Mouse (Mus musculus): ENCODE results near the gene Tom1l2. TPM values are rescaled to one million over a fixed set of nuclear protein-coding genes. Genes with fewer than 3 reads are reported as not detected.

The Tom1l2 gene
- polyA plus RNA-seq, 1 experiment from 2014 or later: 71.4 TPM

DNA sequence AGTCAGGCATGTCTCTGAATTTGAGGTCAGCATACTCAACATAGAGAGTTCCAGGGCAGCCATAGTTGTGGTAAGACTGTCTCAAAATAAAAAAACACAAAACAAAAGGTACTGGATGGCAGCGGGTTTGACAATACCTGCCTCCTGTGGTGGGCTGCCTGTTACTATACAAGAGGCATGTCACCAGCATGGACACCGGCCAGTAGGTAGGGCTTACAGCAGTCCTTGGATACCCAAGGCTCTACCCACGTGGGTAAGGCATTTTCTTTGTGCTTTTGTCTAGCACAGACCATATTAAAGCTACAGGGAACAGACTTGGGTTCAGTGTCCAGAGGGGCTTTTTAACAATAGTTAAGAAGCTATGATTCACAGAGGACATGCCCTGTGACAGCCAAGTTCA is 97.5 kb downstream of the Tom1l2 start:
- H3K9ac ChIP-seq: no peak overlapping the region
- no peak overlapping the region for H3K4me2 ChIP-seq
- H3K27me3 ChIP-seq: no peaks in the 10 kb centered on the region
- H3K4me1 ChIP-seq (replicated peaks): peaks cover 28% of the 10 kb centered on the region
- H3K9me3 ChIP-seq: no peaks in the 10 kb centered on the region
- ATAC-seq (ENCODE audit: low FRiP score, low read depth): peak; percentile 27; the same call in 1 of the 2 replicates
- WGBS: 31% methylated on average over 3 of the region's 3 CpGs
- peaks cover 23% of the 10 kb centered on the region for H3K36me3 ChIP-seq
- 0 out of 2 replicates have a peak overlapping the region, but pooled peaks have one; percentile 50 for H3K27ac ChIP-seq (replicated peaks)
- H3K4me3 ChIP-seq: no peak overlapping the region

DNA sequence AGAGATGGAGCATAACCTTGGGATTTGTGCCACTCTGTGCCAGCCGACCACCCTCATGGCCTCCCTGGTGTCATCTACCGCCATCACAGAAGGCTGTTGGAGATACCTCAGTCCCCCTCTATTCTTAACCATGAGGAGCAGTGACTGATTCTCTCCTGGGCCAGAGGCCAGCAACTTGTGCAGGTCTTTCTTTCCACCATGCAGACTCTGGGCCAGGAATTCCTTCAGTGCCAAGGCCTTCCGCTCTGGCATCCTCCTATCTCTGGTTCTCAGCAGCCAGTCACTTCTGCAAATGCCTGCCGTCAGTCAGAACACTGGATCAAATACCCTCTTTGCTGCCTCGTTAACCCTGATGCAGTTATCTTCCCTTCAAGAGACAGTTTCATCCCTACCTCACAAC is 98.4 kb downstream of the Tom1l2 start:
- H3K4me3 ChIP-seq: no peak overlapping the region
- H3K27ac ChIP-seq (replicated peaks): peak overlapping the region; percentile 10; the same call in 1 of the 2 replicates
- H3K36me3 ChIP-seq: peaks cover 24% of the 10 kb centered on the region
- peaks cover 28% of the 10 kb centered on the region for H3K4me1 ChIP-seq (replicated peaks)
- H3K27me3 ChIP-seq: no peaks in the 10 kb centered on the region
- H3K9me3 ChIP-seq: no peaks in the 10 kb centered on the region
- no peak overlapping the region for H3K9ac ChIP-seq
- 61% methylated on average over 5 of the region's 5 CpGs for WGBS
- no peak for ATAC-seq (ENCODE audit: low FRiP score, low read depth)
- H3K4me2 ChIP-seq: no peak overlapping the region

- Histone ChIP-seq H3K27me3 (no peaks in the 10 kb centered on the region), H3K4me1 (replicated peaks) (peaks cover 34% of the 10 kb centered on the region), H3K4me2 (no peak overlapping the region), H3K36me3 (peaks cover 22% of the 10 kb centered on the region), H3K9me3 (no peaks in the 10 kb centered on the region), H3K27ac (replicated peaks) (no peak overlapping the region), H3K9ac (no peak overlapping the region), H3K4me3 (no peak overlapping the region)
- ATAC-seq (ENCODE audit: low FRiP score, low read depth): no peak
- WGBS: 94% methylated on average over 2 of the region's 2 CpGs
Measured at GRCm38 (mm10) chr11:60253546-60253945, 99.2 kb downstream of the Tom1l2 start.

- ATAC-seq (ENCODE audit: low FRiP score, low read depth): no peak
Measured at GRCm38 (mm10) chr11:60250971-60251643, 101.6 kb downstream of the Tom1l2 start.

DNA sequence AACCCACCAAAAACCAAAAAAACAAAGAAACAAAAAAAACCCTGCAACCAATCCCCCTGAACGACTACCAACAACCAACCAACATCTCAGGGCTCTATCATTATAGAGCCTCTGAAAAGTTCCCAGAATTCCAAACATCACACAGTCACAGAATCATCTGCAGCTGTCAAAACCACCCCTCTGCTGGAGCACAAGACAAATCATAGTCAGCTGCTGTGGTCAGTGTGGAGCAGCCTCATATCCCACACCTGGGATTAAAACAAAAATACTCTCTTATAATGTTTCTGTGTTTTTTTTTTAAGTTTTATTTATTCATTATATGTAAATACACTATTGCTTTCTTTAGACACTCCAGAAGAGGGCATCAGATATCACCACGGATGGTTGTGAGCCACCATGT is 102.8 kb downstream of the Tom1l2 start:
- no peak for ATAC-seq (ENCODE audit: low FRiP score, low read depth)
- Histone ChIP-seq H3K9me3 (no peaks in the 10 kb centered on the region), H3K36me3 (peaks cover 19% of the 10 kb centered on the region), H3K9ac (no peak overlapping the region), H3K4me1 (replicated peaks) (peaks cover 14% of the 10 kb centered on the region), H3K4me2 (no peak overlapping the region), H3K27me3 (no peaks in the 10 kb centered on the region), H3K4me3 (no peak overlapping the region), H3K27ac (replicated peaks) (no peak overlapping the region)
- WGBS: 87% methylated on average over 2 of the region's 2 CpGs

More at GRCm38 (mm10) chr11:60250971-60251643, 101.6 kb downstream of the Tom1l2 start:
- Histone ChIP-seq H3K27me3 (no peaks in the 10 kb centered on the region), H3K4me3 (no peak overlapping the region), H3K4me1 (replicated peaks) (peaks cover 23% of the 10 kb centered on the region), H3K9me3 (no peaks in the 10 kb centered on the region), H3K9ac (no peak overlapping the region), H3K4me2 (no peak overlapping the region), H3K27ac (replicated peaks) (no peak overlapping the region), H3K36me3 (peaks cover 13% of the 10 kb centered on the region)
- WGBS: 61% methylated on average over 6 of the region's 6 CpGs

GRCm38 (mm10) chr11:60248596-60249404 is 103.9 kb downstream of the Tom1l2 start:
- Histone ChIP-seq H3K4me3 (no peak overlapping the region), H3K4me1 (replicated peaks) (peaks cover 14% of the 10 kb centered on the region), H3K9ac (no peak overlapping the region), H3K4me2 (no peak overlapping the region), H3K27me3 (no peaks in the 10 kb centered on the region), H3K9me3 (no peaks in the 10 kb centered on the region), H3K27ac (replicated peaks) (peak overlapping the region; percentile 17; the same call in 1 of the 2 replicates), H3K36me3 (peaks cover 23% of the 10 kb centered on the region)
- WGBS: 32% methylated on average over 13 of the region's 13 CpGs
- ATAC-seq (ENCODE audit: low FRiP score, low read depth): no peak

DNA sequence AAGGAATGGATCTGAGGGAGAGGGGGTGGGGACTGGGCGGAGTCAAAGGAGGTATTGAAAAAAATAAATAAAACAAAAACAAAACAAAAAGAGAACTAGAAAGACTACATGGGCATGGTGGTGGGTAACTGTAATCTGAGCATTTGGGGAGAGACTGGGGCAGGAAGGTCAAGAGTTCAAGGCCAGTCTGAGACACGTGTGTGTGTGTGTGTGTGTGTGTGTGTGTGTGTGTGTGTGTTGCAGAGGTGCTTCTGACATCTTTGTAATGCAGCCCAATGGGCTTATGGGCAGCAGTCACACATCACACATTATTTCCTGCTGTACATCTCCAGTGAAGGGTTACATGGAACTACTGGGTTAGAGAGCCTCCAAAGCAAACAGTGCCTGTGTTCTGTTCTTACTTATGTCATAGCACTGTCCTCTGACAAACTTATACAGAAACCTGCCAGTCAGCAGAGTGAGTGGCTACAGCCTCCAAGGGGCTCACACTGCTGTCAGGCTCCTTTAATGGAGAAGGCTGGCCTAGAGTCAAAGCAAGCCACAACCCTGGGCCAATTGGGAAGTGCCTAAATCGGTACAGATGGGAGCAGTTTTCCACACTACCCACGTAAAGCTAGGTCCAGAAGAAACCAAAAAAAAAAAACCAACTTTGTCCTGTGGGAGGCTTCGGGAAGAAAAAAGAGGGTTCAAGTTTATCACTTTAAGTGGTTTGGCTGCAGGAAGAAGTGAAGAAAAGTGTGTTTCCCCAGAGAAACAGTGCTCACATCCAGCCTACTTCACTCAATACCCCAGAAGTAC is 104.8 kb downstream of the Tom1l2 start:
- Histone ChIP-seq H3K27ac (replicated peaks) (no peak overlapping the region), H3K4me2 (no peak overlapping the region), H3K27me3 (no peaks in the 10 kb centered on the region), H3K36me3 (peaks cover 23% of the 10 kb centered on the region), H3K4me3 (no peak overlapping the region), H3K4me1 (replicated peaks) (peaks cover 14% of the 10 kb centered on the region), H3K9me3 (no peaks in the 10 kb centered on the region), H3K9ac (no peak overlapping the region)
- ATAC-seq (ENCODE audit: low FRiP score, low read depth): no peak
- WGBS: 50% methylated on average over 5 of the region's 5 CpGs

- peaks cover 14% of the 10 kb centered on the region for H3K4me1 ChIP-seq (replicated peaks)
- no peak overlapping the region for H3K4me2 ChIP-seq
- no peak overlapping the region for H3K9ac ChIP-seq
- H3K27ac ChIP-seq (replicated peaks): no peak overlapping the region
- no peak for ATAC-seq (ENCODE audit: low FRiP score, low read depth)
- no peaks in the 10 kb centered on the region for H3K27me3 ChIP-seq
- no peaks in the 10 kb centered on the region for H3K9me3 ChIP-seq
- no peak overlapping the region for H3K4me3 ChIP-seq
- peaks cover 29% of the 10 kb centered on the region for H3K36me3 ChIP-seq
Measured at GRCm38 (mm10) chr11:60246077-60246476, 106.6 kb downstream of the Tom1l2 start.

- H3K9ac ChIP-seq: no peak overlapping the region
- no peak overlapping the region for H3K4me3 ChIP-seq
- H3K36me3 ChIP-seq: peaks cover 33% of the 10 kb centered on the region
- peaks cover 14% of the 10 kb centered on the region for H3K4me1 ChIP-seq (replicated peaks)
- ATAC-seq (ENCODE audit: low FRiP score, low read depth): no peak
- no peaks in the 10 kb centered on the region for H3K9me3 ChIP-seq
- H3K27me3 ChIP-seq: no peaks in the 10 kb centered on the region
- WGBS: 71% methylated on average over 11 of the region's 11 CpGs
- no peak overlapping the region for H3K4me2 ChIP-seq
- H3K27ac ChIP-seq (replicated peaks): no peak overlapping the region
Measured at GRCm38 (mm10) chr11:60244503-60245143, 108.1 kb downstream of the Tom1l2 start.

DNA sequence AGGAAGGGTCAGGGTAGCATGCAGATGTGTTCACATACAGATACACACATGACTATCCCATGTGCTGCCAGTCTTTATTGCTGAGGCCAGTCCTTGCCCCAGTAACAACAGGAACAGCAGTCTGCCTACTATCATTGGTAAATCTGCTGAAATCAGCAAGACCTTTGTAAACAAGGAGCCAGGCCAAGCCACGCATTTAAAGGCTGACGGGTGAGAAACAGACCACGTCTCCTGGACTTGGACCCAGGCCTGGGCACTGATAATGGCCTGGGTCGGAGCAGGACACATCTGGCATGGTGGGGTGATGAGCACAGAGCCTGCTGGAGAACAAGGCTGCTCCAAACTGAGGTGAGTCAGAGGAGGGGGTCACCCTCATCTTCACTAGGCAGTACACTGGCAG is 112.2 kb downstream of the Tom1l2 start:
- 87% methylated on average over 4 of the region's 4 CpGs for WGBS
- Histone ChIP-seq H3K9ac (no peak overlapping the region), H3K36me3 (peaks cover 37% of the 10 kb centered on the region), H3K27me3 (no peaks in the 10 kb centered on the region), H3K4me1 (replicated peaks) (no peaks in the 10 kb centered on the region), H3K4me3 (no peak overlapping the region), H3K4me2 (no peak overlapping the region), H3K27ac (replicated peaks) (no peak overlapping the region), H3K9me3 (no peaks in the 10 kb centered on the region)
- no peak for ATAC-seq (ENCODE audit: low FRiP score, low read depth)

DNA sequence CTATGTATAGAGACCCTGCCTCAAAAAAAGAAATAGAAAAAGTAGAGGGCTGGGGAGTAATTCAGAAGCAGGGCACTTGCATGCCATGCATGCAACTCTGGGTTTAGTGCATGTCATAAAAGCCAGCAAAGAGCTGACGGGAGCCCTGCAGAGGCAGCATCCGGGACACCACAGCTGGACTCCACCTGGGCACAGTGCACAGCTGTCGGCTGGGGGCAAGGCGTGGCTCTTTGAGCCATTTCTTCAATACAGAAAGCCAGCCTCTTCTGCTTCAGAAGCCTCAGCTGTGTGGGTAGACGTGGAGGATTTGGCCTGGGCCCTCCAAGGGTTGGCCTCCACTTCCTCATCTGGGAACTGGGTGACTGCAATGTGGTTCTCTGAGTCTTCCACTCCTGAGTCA is 117.4 kb downstream of the Tom1l2 start:
- Histone ChIP-seq H3K27ac (replicated peaks) (no peak overlapping the region), H3K9ac (no peak overlapping the region), H3K4me2 (no peak overlapping the region), H3K36me3 (peaks cover 11% of the 10 kb centered on the region), H3K27me3 (no peaks in the 10 kb centered on the region), H3K4me1 (replicated peaks) (peaks cover 9% of the 10 kb centered on the region; the same call in 1 of the 2 replicates), H3K9me3 (no peaks in the 10 kb centered on the region), H3K4me3 (no peak overlapping the region)
- no peak for ATAC-seq (ENCODE audit: low FRiP score, low read depth)
- 85% methylated on average over 5 of the region's 5 CpGs for WGBS

Measured in hindbrain, embryonic 15.5 days (tissue).